In the genomic region with DNA sequence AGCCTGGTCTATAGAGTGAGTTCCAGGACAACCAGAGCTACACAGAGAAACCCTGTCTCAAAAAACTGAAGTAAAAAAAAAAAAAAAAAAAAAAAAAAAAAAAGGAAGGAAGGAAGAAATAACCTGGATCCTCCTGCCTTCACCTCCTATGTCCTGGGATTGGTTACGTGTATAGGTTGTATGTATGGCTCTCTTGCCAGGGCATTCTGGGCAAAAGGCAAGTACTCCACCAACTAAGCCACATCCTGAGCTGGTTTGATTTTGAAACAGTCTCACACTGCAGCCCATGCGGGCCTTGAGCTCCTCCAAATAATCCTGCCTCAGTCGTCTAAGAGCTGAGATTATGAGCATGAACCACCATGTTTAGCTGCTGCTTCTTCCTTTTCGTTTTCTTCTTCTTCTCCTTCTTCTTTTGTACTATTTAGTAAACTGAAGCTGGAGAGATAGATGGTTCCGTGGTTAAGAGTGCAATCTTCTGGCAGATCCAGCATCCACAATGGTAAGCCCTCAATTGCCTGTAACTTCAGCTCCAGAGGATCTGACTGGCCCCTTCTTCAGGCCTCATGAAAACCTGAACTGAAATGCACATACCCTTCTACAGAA, we compare ENCODE assay signal across 8 mouse cellular contexts. TPM values are rescaled to one million over a fixed set of nuclear protein-coding genes. Genes with fewer than 3 reads are reported as not detected.
DNase-seq lines count a peak whose midpoint lies in the region; ATAC-seq and TF ChIP-seq lines count a peak whose summit lies in the region.

No protein-coding gene starts in this region.

- H3K9ac ChIP-seq in kidney, postnatal 0 days (ENCODE audit: low read depth, low read length), result peak overlapping the region; percentile 97; the same call in 1 of the 2 replicates
- H3K9ac ChIP-seq in hindbrain, postnatal 0 days (replicated peaks; ENCODE audit: low read length), result peak overlapping the region; percentile 89

- no peak for DNase-seq in kidney, postnatal 0 days (ENCODE audit: low spot score)
- no peak for DNase-seq in kidney, postnatal 25 days
- no peak for DNase-seq in hindbrain, postnatal 0 days (ENCODE audit: low spot score)
- DNase-seq in naive thymus-derived CD4-positive, alpha-beta T cell, adult 2 months (ENCODE audit: low read depth), result peak; percentile 58
- no peak for DNase-seq in gastrocnemius, postnatal 36 days
- DNase-seq in kidney, adult 2 months, result no peak

- no peak for TF ChIP-seq CTCF in kidney, postnatal 0 days (IDR thresholded peaks at IDR 0.05; ENCODE audit: low read depth)
- no peak for TF ChIP-seq CTCF in bone marrow, adult 2 months (IDR thresholded peaks at IDR 0.05; ENCODE audit: control insufficient read depth, insufficient read depth, low read length)
- no peak for TF ChIP-seq CTCF in hindbrain, postnatal 0 days (IDR thresholded peaks at IDR 0.05; ENCODE audit: low read depth)
- no peak for TF ChIP-seq CTCF in kidney, adult 2 months (conservative IDR thresholded peaks at IDR 0.05; ENCODE audit: insufficient read depth, insufficient read length, low read depth, low read length)

- H3K4me2 ChIP-seq in kidney, postnatal 0 days (ENCODE audit: low read length), result peak overlapping the region; percentile 64
- peak overlapping the region; percentile 76 for H3K4me2 ChIP-seq in hindbrain, postnatal 0 days (ENCODE audit: low read depth, low read length)

- peak overlapping the region; percentile 88 for H3K4me3 ChIP-seq in kidney, postnatal 0 days (replicated peaks; ENCODE audit: low read depth, low read length)
- H3K4me3 ChIP-seq in bone marrow, adult 2 months (replicated peaks; ENCODE audit: control insufficient read depth, low read depth, low read length), result peak overlapping the region; percentile 1
- H3K4me3 ChIP-seq in hindbrain, postnatal 0 days (ENCODE audit: low read length), result peak overlapping the region; percentile 94
- H3K4me3 ChIP-seq in kidney, adult 2 months (ENCODE audit: insufficient read depth, low read depth, low read length), result no peak overlapping the region

- TF ChIP-seq POLR2A in bone marrow, adult 2 months (IDR thresholded peaks at IDR 0.05; ENCODE audit: borderline replicate concordance, control insufficient read depth, low read depth, low read length), result no peak
- TF ChIP-seq POLR2A in kidney, adult 2 months (IDR thresholded peaks at IDR 0.05; ENCODE audit: low read depth, low read length), result no peak

- H3K27me3 ChIP-seq in kidney, postnatal 0 days (ENCODE audit: insufficient read depth, low read length), result no peaks in the 10 kb centered on the region
- no peaks in the 10 kb centered on the region for H3K27me3 ChIP-seq in hindbrain, postnatal 0 days (ENCODE audit: insufficient read depth, low read length)
- H3K27me3 ChIP-seq in kidney, adult 2 months (replicated peaks; ENCODE audit: control insufficient read depth, insufficient read depth, low read length), result no peaks in the 10 kb centered on the region

- peak overlapping the region; percentile 98; the same call in 1 of the 2 replicates for H3K27ac ChIP-seq in kidney, postnatal 0 days
- H3K27ac ChIP-seq in bone marrow, adult 2 months (ENCODE audit: control insufficient read depth, insufficient read depth, low read depth, low read length, poor library complexity), result no peak overlapping the region
- peak overlapping the region; percentile 95; the same call in 1 of the 2 replicates for H3K27ac ChIP-seq in hindbrain, postnatal 0 days
- H3K27ac ChIP-seq in kidney, adult 2 months (ENCODE audit: insufficient read depth, low read depth, low read length), result no peak overlapping the region

- peaks cover 21% of the 10 kb centered on the region for H3K4me1 ChIP-seq in kidney, postnatal 0 days (replicated peaks; ENCODE audit: insufficient read depth, low read length)
- peaks cover 4% of the 10 kb centered on the region; the same call in 1 of the 2 replicates for H3K4me1 ChIP-seq in bone marrow, adult 2 months (ENCODE audit: control insufficient read depth, insufficient read depth, low read length)
- peaks cover 11% of the 10 kb centered on the region for H3K4me1 ChIP-seq in hindbrain, postnatal 0 days (ENCODE audit: insufficient read depth, low read length)
- peaks cover 8% of the 10 kb centered on the region; the same call in 1 of the 2 replicates for H3K4me1 ChIP-seq in kidney, adult 2 months (ENCODE audit: control insufficient read depth, insufficient read depth, low read length)

- ATAC-seq in kidney, postnatal 0 days (replicated peaks; ENCODE audit: low FRiP score, low read depth), result no peak
- ATAC-seq in hindbrain, postnatal 0 days, result no peak
- ATAC-seq in cerebellum, adult (ENCODE audit: insufficient number of reproducible peaks, low FRiP score, low TSS enrichment), result no peak

- H3K36me3 ChIP-seq in kidney, postnatal 0 days (ENCODE audit: insufficient read depth, low read length), result peaks cover 6% of the 10 kb centered on the region
- peaks cover 13% of the 10 kb centered on the region; the same call in 1 of the 2 replicates for H3K36me3 ChIP-seq in hindbrain, postnatal 0 days (ENCODE audit: insufficient read depth, low read length)
- peaks cover 4% of the 10 kb centered on the region for H3K36me3 ChIP-seq in kidney, adult 2 months (ENCODE audit: control insufficient read depth, insufficient read depth, low read length)

- no peaks in the 10 kb centered on the region for H3K9me3 ChIP-seq in kidney, postnatal 0 days (replicated peaks; ENCODE audit: low read length)
- H3K9me3 ChIP-seq in hindbrain, postnatal 0 days (ENCODE audit: low read length), result no peaks in the 10 kb centered on the region

- intact Hi-C loops in gastrocnemius, postnatal 36 days (cut with DNase I), result no loop called here

- 74% methylated on average over 5 of the region's 5 CpGs for WGBS in kidney, postnatal 0 days
- WGBS in bone marrow, adult 2 months, result 18% methylated on average over 5 of the region's 5 CpGs
- 74% methylated on average over 5 of the region's 5 CpGs for WGBS in hindbrain, postnatal 0 days
- WGBS in kidney, adult 2 months, result 72% methylated on average over 5 of the region's 5 CpGs

RNA-seq across cellular contexts. Expression of a gene that starts 0.9 kb away (rescaled TPM):
- polyA plus RNA-seq in kidney, postnatal 0 days (2015; fragmentation: Nextera tagmentation; extraction: Ambion mirVana), result 16.9 and 18.8 TPM in 2 replicates
- polyA plus RNA-seq in bone marrow, adult 2 months (2011; ENCODE audit: insufficient read depth, insufficient read length, low replicate concordance, missing spikeins), result 43.3 and 90.9 TPM in 2 replicates
- total RNA-seq in hindbrain, postnatal 0 days (2014; rRNA removed), result 36.3 and 43.1 TPM in 2 replicates
- polyA plus RNA-seq in hindbrain, postnatal 0 days (2015; fragmentation: Nextera tagmentation; extraction: Ambion mirVana), result 13.3 and 13.7 TPM in 2 replicates
- 10 to 100 TPM; 15.0 to 16.5 TPM for total RNA-seq in gastrocnemius, postnatal 36 days (2021)
- polyA plus RNA-seq in kidney, adult 2 months (2012; rRNA removed), result 37.8 and 40.2 TPM in 2 replicates

RNA-seq across cellular contexts. Expression of a gene that starts 3.7 kb away (rescaled TPM):
- 0.71 and 0.91 TPM in 2 replicates for polyA plus RNA-seq in kidney, postnatal 0 days (2015; fragmentation: Nextera tagmentation; extraction: Ambion mirVana)
- 1.6 TPM in 1 of 2 replicates, not detected in the other for polyA plus RNA-seq in bone marrow, adult 2 months (2011; ENCODE audit: insufficient read depth, insufficient read length, low replicate concordance, missing spikeins)
- total RNA-seq in hindbrain, postnatal 0 days (2014; rRNA removed), result 83.8 and 85.7 TPM in 2 replicates
- 33.5 and 38.1 TPM in 2 replicates for polyA plus RNA-seq in hindbrain, postnatal 0 days (2015; fragmentation: Nextera tagmentation; extraction: Ambion mirVana)
- under 1 TPM; 0.49 to 0.54 TPM for total RNA-seq in gastrocnemius, postnatal 36 days (2021)
- polyA plus RNA-seq in kidney, adult 2 months (2012; rRNA removed), result 1.1 and 1.4 TPM in 2 replicates

RNA-seq across cellular contexts. Expression of a gene that starts 13.5 kb away (rescaled TPM):
- polyA plus RNA-seq in kidney, postnatal 0 days (2015; fragmentation: Nextera tagmentation; extraction: Ambion mirVana), result 107 and 115 TPM in 2 replicates
- 25.7 and 54.2 TPM in 2 replicates for polyA plus RNA-seq in bone marrow, adult 2 months (2011; ENCODE audit: insufficient read depth, insufficient read length, low replicate concordance, missing spikeins)
- 60.4 and 77.5 TPM in 2 replicates for total RNA-seq in hindbrain, postnatal 0 days (2014; rRNA removed)
- 139 and 143 TPM in 2 replicates for polyA plus RNA-seq in hindbrain, postnatal 0 days (2015; fragmentation: Nextera tagmentation; extraction: Ambion mirVana)
- 10 to 100 TPM; 33.8 to 36.0 TPM for total RNA-seq in gastrocnemius, postnatal 36 days (2021)
- polyA plus RNA-seq in kidney, adult 2 months (2012; rRNA removed), result 138 and 141 TPM in 2 replicates

RNA-seq across cellular contexts. Expression of a gene that starts 19.2 kb away (rescaled TPM):
- polyA plus RNA-seq in kidney, postnatal 0 days (2015; fragmentation: Nextera tagmentation; extraction: Ambion mirVana), result 23.5 and 24.1 TPM in 2 replicates
- polyA plus RNA-seq in bone marrow, adult 2 months (2011; ENCODE audit: insufficient read depth, insufficient read length, low replicate concordance, missing spikeins), result 4.1 and 9.8 TPM in 2 replicates
- total RNA-seq in hindbrain, postnatal 0 days (2014; rRNA removed), result 15.2 and 19.7 TPM in 2 replicates
- 29.1 and 29.2 TPM in 2 replicates for polyA plus RNA-seq in hindbrain, postnatal 0 days (2015; fragmentation: Nextera tagmentation; extraction: Ambion mirVana)
- 10 to 100 TPM; 16.1 to 17.5 TPM for total RNA-seq in gastrocnemius, postnatal 36 days (2021)
- polyA plus RNA-seq in kidney, adult 2 months (2012; rRNA removed), result 18.3 and 18.4 TPM in 2 replicates

RNA-seq across cellular contexts. Expression of a gene that starts 27.8 kb away (rescaled TPM):
- polyA plus RNA-seq in kidney, postnatal 0 days (2015; fragmentation: Nextera tagmentation; extraction: Ambion mirVana), result 3.7 and 6.8 TPM in 2 replicates
- polyA plus RNA-seq in bone marrow, adult 2 months (2011; ENCODE audit: insufficient read depth, insufficient read length, low replicate concordance, missing spikeins), result 14.3 and 16.0 TPM in 2 replicates
- total RNA-seq in hindbrain, postnatal 0 days (2014; rRNA removed), result not detected in 2 replicates
- polyA plus RNA-seq in hindbrain, postnatal 0 days (2015; fragmentation: Nextera tagmentation; extraction: Ambion mirVana), result 0.10 and 0.21 TPM in 2 replicates
- not detected for total RNA-seq in gastrocnemius, postnatal 36 days (2021)
- polyA plus RNA-seq in kidney, adult 2 months (2012; rRNA removed), result 79.3 and 96.0 TPM in 2 replicates

Comparison
In these comparisons a context has a peak if more than half of its experiments do, and no peak if none do; other contexts are left out.
1. H3K27ac ChIP-seq: peak in kidney, postnatal 0 days (single experiment) and hindbrain, postnatal 0 days (single experiment); none in bone marrow, adult 2 months (single experiment) and kidney, adult 2 months (single experiment).
2. RNA of a gene that starts 3.7 kb away (polyA plus RNA-seq): 33.5 to 38.1 TPM in hindbrain, postnatal 0 days; 1.1 to 1.4 TPM in kidney, adult 2 months, 1.6 TPM in bone marrow, adult 2 months and 0.71 to 0.91 TPM in kidney, postnatal 0 days; every median in the first group is over 10 times any median in the second.